Mouse (Mus musculus) CD4-positive naive resting alpha-beta T cell, adult 76 days (primary cell): ENCODE results near the gene Zscan25. TPM values are rescaled to one million over a fixed set of nuclear protein-coding genes. Genes with fewer than 3 reads are reported as not detected.

Experiments
- total RNA-seq: library from RNA; stranded (reverse); gene quantifications from one replicate; pipeline ENCODE4 v1.2.4, GENCODE M21; 2023

Zscan25 gene
- 41.5 TPM for total RNA-seq

DNA sequence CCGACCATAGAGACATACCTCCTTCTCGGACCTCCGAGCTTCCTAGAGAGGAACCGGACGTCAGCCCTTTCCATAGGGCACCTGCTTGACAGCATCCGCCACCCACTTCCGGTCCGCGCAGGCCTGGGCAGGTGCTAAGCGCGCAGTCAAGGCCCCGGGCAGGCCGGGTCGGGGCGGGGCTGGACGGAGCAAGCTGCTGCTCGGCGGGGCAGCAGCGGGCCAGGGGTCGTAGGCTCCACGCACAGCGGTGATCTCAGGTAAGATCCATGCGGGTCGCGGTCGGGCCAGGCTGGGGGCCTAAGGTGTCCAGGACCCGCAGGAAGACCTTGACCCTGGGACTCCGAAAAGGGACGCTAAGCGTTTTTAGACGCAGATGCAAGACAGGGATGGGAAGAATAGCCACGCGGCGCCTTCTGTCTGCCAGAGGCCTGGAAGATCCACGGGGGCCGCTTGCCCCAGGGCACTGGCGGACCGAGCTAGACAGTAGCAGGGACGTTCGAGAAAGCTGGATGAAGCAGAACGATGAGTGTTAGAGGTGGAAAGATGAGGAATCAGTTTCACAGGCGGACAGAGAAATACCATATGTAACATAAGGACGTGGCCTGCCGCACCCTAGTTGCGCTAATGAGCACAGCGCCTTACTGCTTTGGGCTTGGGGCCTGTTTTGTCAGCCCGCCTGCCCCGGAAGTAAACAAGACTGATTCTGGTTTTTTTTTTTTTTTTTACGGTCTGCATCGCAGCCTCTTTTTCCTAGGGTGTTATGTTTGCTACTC is at the start of gene Zscan25:
TSS of gene Zscan25 (plus strand) at position 130 of the 773 bp plus-strand sequence.

GRCm38 (mm10) chr5:145231367-145231871 is 48.9 kb upstream of the Zscan25 start, which contains the start of gene Zfp655:
Zfp655 (plus strand) TSS chr5:145231715.

Other genes with a start within 250 kb of the Zscan25 start
- gene Gm4871, start 247.7 kb upstream of the Zscan25 start, total RNA-seq, result not detected
- not detected for gene 1700018F24Rik, start 237.5 kb upstream of the Zscan25 start, total RNA-seq
- gene Arpc1a, start 196.7 kb upstream of the Zscan25 start, total RNA-seq, result 102 TPM
- gene Kpna7, start 196.5 kb upstream of the Zscan25 start, total RNA-seq, result not detected
- 326 TPM for gene Arpc1b, start 166.3 kb upstream of the Zscan25 start, total RNA-seq
- gene Pdap1, start 140.3 kb upstream of the Zscan25 start, total RNA-seq, result 40.9 TPM
- 215 TPM for gene Bud31, start 140.1 kb upstream of the Zscan25 start, total RNA-seq
- gene Ptcd1, start 113.4 kb upstream of the Zscan25 start, total RNA-seq, result 19.4 TPM
- gene Cpsf4, start 113.3 kb upstream of the Zscan25 start, total RNA-seq, result 45.6 TPM
- 141 TPM for gene Atp5j2, start 88.4 kb upstream of the Zscan25 start, total RNA-seq
- 50.7 TPM for gene Zkscan14, start 78.6 kb upstream of the Zscan25 start, total RNA-seq
- gene Zkscan5, start 75.9 kb upstream of the Zscan25 start, total RNA-seq, result 11.2 TPM
- 81.9 TPM for gene Zfp655, start 48.8 kb upstream of the Zscan25 start, total RNA-seq
- not detected for gene Cyp3a57, start 64.8 kb downstream of the Zscan25 start, total RNA-seq
- gene Cyp3a16, start 189.2 kb downstream of the Zscan25 start, total RNA-seq, result not detected